Mouse (Mus musculus) kidney, embryonic 14.5 days (tissue): Measurements from ENCODE around the gene Gm14137. TPM values are rescaled to one million over a fixed set of nuclear protein-coding genes. Genes with fewer than 3 reads are reported as not detected.

Source experiments
- ATAC-seq: fragments of 200-750 bp; cut with Nextera tagmentation; 2 replicates; pipeline ENCODE4 v1.8.0; 2017; ENCODE audit warnings: moderate number of reproducible peaks, mild to moderate bottlenecking, moderate TSS enrichment, moderate library complexity; ENCODE audit not compliant: low FRiP score, low TSS enrichment
- H3K27ac ChIP-seq: fragments of 300-500 bp; sonication (generic); 2 replicates; pipeline ENCODE4 v1.5.1; 2014; ENCODE audit warnings: low read depth, mild to moderate bottlenecking, low read length, moderate library complexity, mixed read lengths
- H3K27me3 ChIP-seq: fragments of 300-500 bp; sonication (generic); 2 replicates; pipeline ENCODE4 v1.6.1; 2014; ENCODE audit warnings: mild to moderate bottlenecking, low read length; ENCODE audit not compliant: control insufficient read depth, insufficient read depth
- H3K36me3 ChIP-seq: fragments of 300-500 bp; sonication (generic); 2 replicates; pipeline ENCODE4 v1.6.1; 2014; ENCODE audit warnings: low read length, mixed read lengths; ENCODE audit not compliant: control insufficient read depth, insufficient read depth
- H3K4me1 ChIP-seq: fragments of 300-500 bp; sonication (generic); 2 replicates; pipeline ENCODE4 v1.6.1; 2014; ENCODE audit warnings: low read length, mixed read lengths; ENCODE audit not compliant: control insufficient read depth, insufficient read depth
- H3K4me2 ChIP-seq: fragments of 300-500 bp; sonication (generic); replicated peaks from 2 replicates; pipeline ENCODE4 v1.6.1; 2014; ENCODE audit warnings: low read depth, mild to moderate bottlenecking, low read length
- H3K4me3 ChIP-seq: fragments of 300-500 bp; sonication (generic); 2 replicates; pipeline ENCODE4 v1.5.1; 2014; ENCODE audit warnings: mild to moderate bottlenecking, low read length
- H3K9ac ChIP-seq: fragments of 300-500 bp; sonication (generic); 2 replicates; pipeline ENCODE4 v1.6.1; 2014; ENCODE audit warnings: low read depth, mild to moderate bottlenecking, low read length, moderate library complexity
- H3K9me3 ChIP-seq: fragments of 300-500 bp; sonication (generic); 2 replicates; pipeline ENCODE4 v1.6.1; 2016; ENCODE audit warnings: low read length; ENCODE audit not compliant: control insufficient read depth
- WGBS: fragments of 180-500 bp; shearing (Covaris S2); extraction: QIAGEN DNeasy Blood & Tissue Kit; methylation state at CpG from one replicate; pipeline ENCODE4 v1.1.7; 2014; 5-methylcytosine and 5-hydroxymethylcytosine counted together
- polyA plus RNA-seq: library from polyadenylated mRNA; unstranded; fragments of >200 nt; fragmentation: Nextera tagmentation; extraction: Ambion mirVana; gene quantifications from 2 replicates; pipeline ENCODE4 v1.2.1, GENCODE M21; 2014

Gene Gm14137
- polyA plus RNA-seq, 1 experiment from 2014 or later, result 0.43 TPM

DNA sequence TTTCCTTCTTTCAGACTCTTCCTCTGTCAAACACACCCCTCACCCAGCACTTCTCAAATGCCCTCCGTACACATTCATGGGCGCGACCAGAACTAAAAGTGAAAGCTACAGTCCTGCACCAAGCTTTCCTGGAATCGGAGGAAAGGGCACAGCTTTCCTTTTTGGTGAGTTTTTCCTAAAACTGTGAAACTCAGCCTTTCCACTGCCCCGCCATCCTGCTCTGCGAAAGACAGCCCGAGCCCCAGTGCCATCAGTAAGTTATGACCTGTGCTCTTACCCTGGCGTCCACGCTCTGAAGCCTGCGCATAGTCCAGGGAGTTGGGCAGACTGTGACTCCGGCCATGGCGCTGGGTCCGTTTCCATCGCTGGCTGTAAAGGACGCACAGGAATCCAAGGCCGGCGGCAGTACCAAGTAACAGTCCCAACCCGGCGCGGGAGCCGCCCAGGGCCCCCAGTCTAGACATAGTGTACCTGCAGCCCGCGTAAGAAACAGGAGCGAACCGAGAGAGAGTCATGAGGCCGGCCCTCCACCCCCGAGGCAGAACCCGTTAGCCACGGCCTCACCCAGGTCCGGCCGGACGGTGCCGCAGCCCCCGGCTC, 18.1 kb upstream of the Gm14137 start:
- Histone ChIP-seq H3K4me2 (peak overlapping the region; percentile 71), H3K4me1 (peaks cover 3% of the 10 kb centered on the region; the same call in 1 of the 2 replicates), H3K9me3 (no peaks in the 10 kb centered on the region), H3K27ac (peak overlapping the region; percentile 37; the same call in 1 of the 2 replicates), H3K4me3 (peak overlapping the region; percentile 97), H3K27me3 (no peaks in the 10 kb centered on the region), H3K36me3 (peaks cover 28% of the 10 kb centered on the region; the same call in 1 of the 2 replicates), H3K9ac (peak overlapping the region; percentile 88)
- ATAC-seq, result peak; percentile 40; the same call in 1 of the 2 replicates
- 4% methylated on average over 34 of the region's 34 CpGs for WGBS

DNA sequence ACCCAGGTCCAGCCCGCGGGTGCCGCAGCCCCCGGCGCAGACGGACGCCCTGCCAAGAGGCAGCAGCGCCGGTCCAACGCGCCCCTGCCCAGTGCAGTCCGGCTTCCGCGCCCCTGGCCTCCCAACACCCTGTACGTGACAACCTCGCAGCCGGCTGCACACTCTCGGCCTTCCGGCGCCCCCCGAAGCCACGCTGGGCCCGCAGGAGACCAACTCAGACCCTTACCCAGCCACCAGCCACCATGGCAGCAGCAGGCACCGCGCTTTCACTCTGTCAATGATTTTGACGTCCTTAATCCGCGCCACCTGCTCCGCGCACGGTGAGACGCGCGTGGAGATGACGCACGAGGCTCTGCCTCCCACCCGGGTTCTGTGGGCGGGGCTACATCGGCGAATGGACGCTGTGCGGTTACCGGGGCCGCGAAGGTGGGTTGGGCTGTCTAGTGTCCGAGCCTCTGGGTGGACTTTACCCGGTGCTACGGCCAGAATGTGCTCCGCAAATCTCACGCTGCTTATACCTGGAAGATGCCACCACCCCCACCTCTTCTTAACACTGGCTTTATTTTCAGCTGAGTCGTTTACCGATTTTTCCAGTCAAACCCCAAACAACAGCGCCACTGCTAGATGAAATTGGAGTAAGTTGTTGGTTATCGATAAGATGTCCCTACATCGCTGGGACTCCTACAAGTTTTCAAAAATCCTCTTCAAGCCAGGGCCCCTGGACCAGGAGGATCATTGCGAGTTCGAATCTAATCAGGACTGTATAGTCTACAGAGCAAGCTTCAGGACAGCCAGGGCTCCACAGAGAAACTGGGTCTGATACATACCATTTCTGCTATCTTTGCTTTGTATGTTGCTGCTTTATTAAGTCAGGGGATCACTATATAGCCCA, 17.4 kb upstream of the Gm14137 start, which contains the start of gene Rmdn3:
Rmdn3 (minus strand) TSS at position 354 of the 892 bp plus-strand sequence.
- Histone ChIP-seq H3K4me1 (peaks cover 3% of the 10 kb centered on the region; the same call in 1 of the 2 replicates), H3K9ac (peak within 1 kb of the TSS; percentile 88), H3K4me3 (peak within 1 kb of the TSS; percentile 97), H3K36me3 (peaks cover 21% of the 10 kb centered on the region; the same call in 1 of the 2 replicates), H3K9me3 (no peaks in the 10 kb centered on the region), H3K4me2 (peak within 1 kb of the TSS; percentile 71), H3K27ac (peak within 1 kb of the TSS; percentile 37; the same call in 1 of the 2 replicates), H3K27me3 (no peaks in the 10 kb centered on the region)
- peak; percentile 88 for ATAC-seq
- WGBS, result under 1% methylated on average over 57 of the region's 57 CpGs

DNA sequence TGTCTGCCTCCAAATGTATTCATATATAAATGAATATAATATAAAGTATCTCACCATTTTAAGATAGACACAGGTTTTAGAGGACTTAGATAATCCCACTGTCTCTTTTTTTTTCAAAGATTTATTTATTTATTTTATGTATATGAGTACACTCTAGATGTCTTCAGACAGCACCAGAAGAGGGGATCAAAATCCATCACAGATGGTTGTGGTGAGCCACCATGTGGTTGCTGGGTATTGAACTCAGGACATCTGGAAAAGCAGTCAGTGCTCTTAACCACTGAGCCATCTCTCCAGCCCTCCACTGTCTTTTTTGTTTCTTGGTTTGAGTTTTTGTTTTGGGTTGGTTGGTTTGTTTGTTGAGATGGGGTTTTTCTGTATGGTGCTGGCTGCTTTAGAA, 16.5 kb upstream of the Gm14137 start:
- H3K27me3 ChIP-seq, result no peaks in the 10 kb centered on the region
- no peak for ATAC-seq
- peaks cover 12% of the 10 kb centered on the region; the same call in 1 of the 2 replicates for H3K36me3 ChIP-seq
- H3K4me1 ChIP-seq, result peaks cover 3% of the 10 kb centered on the region; the same call in 1 of the 2 replicates
- H3K9ac ChIP-seq, result no peak overlapping the region
- H3K27ac ChIP-seq, result no peak overlapping the region
- no peak overlapping the region for H3K4me2 ChIP-seq
- no peaks in the 10 kb centered on the region for H3K9me3 ChIP-seq
- H3K4me3 ChIP-seq, result no peak overlapping the region

DNA sequence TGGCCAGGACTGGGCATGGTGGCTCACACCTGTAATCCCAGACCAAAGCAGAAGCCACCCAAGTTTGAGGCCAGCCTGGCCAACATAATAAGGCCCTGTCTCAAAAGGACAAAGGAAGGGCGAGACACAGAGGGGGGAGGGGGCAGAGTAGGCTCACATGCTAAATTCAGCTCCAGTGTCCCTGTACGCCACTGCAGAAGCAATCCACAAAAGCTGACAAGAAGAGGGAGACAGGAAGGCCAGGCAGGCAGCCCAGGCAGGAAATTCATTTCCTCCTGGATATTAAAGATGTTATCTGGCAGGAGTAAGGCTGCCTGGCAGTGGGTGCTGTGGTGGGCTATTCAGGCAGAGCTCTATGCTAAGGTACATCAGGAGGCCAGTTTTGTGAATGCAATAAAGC, 13.1 kb upstream of the Gm14137 start:
- ATAC-seq, result no peak
- 36% methylated on average over 2 of the region's 2 CpGs for WGBS
- Histone ChIP-seq H3K4me1 (no peaks in the 10 kb centered on the region), H3K9me3 (0 out of 2 replicates have a peak, but pooled peaks cover 2% of the 10 kb centered on the region), H3K4me2 (no peak overlapping the region), H3K27ac (no peak overlapping the region), H3K4me3 (no peak overlapping the region), H3K36me3 (no peaks in the 10 kb centered on the region), H3K27me3 (no peaks in the 10 kb centered on the region), H3K9ac (no peak overlapping the region)

DNA sequence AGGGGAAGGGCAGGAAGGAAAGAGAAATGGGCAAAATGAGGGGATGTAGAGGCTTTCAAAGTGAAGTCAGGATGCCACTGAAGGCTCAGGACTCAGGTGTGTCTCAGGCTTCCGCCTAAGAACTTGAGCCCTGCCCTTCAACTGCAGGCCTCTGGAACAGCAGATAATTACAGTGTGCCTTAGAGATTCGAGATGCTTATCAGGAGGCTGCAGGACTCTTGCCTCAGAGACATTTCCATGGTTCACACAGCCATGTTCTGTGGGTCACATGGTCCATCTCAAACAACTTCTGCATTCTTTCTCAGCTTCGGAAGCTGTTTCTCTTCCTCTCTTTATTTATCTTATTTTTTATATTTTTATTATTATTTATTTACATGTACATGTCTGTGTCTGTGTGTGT, 11.2 kb upstream of the Gm14137 start:
- Histone ChIP-seq H3K4me1 (peaks cover 11% of the 10 kb centered on the region), H3K27me3 (peaks cover 3% of the 10 kb centered on the region; the same call in 1 of the 2 replicates), H3K9me3 (0 out of 2 replicates have a peak, but pooled peaks cover 2% of the 10 kb centered on the region), H3K4me2 (no peak overlapping the region), H3K36me3 (no peaks in the 10 kb centered on the region), H3K9ac (no peak overlapping the region), H3K27ac (no peak overlapping the region), H3K4me3 (no peak overlapping the region)
- no peak for ATAC-seq
- 58% methylated on average over 3 of the region's 3 CpGs for WGBS

DNA sequence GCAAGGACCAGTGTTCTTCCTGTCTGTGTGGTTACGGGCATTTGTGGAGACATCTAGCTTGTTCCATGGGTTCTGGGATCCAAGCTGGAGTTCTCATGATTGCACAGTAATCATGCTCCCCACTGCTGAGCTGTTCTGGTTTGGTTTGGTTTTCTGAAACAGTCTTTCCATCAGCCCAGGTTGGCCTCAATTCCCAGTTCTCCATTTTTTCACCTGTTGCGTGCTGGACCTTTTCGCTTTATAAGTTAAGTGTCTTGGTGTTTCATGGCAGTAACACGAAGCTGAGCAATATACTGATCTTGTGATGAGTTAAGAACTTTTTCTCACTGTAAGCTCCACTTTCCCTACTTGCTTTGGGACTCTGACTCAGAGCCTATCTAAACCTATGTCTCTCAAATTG, 10.3 kb upstream of the Gm14137 start:
- 0 out of 2 replicates have a peak, but pooled peaks cover 2% of the 10 kb centered on the region for H3K9me3 ChIP-seq
- no peak overlapping the region for H3K9ac ChIP-seq
- H3K4me3 ChIP-seq, result no peak overlapping the region
- no peak overlapping the region for H3K27ac ChIP-seq
- H3K27me3 ChIP-seq, result peaks cover 3% of the 10 kb centered on the region; the same call in 1 of the 2 replicates
- no peak for ATAC-seq
- no peak overlapping the region for H3K4me2 ChIP-seq
- WGBS, result 94% methylated on average over 4 of the region's 4 CpGs
- peaks cover 11% of the 10 kb centered on the region for H3K4me1 ChIP-seq
- no peaks in the 10 kb centered on the region for H3K36me3 ChIP-seq

DNA sequence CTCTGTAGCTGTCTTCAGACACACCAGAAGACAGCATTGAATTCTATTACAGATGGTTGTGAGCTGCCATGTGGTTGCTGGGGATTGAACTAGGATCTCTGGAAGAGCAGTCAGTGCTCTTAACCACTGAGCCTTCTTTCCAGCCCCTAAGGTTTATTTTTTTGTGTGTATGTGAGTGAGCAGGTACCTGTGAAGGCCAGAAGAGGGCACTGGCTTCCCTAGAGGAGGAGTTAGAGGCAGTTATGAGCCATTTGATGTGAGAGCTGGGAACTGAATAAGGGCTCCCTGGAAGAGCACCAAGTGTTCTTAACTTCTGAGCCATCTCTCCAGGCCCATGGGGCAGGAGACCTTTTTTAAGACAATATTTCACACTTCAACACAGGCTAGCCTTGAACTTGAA, 8.9 kb upstream of the Gm14137 start:
- no peak overlapping the region for H3K27ac ChIP-seq
- no peak overlapping the region for H3K4me3 ChIP-seq
- 0 out of 2 replicates have a peak, but pooled peaks cover 2% of the 10 kb centered on the region for H3K9me3 ChIP-seq
- H3K9ac ChIP-seq, result no peak overlapping the region
- no peak for ATAC-seq
- H3K36me3 ChIP-seq, result no peaks in the 10 kb centered on the region
- peaks cover 3% of the 10 kb centered on the region; the same call in 1 of the 2 replicates for H3K27me3 ChIP-seq
- H3K4me2 ChIP-seq, result no peak overlapping the region
- peaks cover 11% of the 10 kb centered on the region for H3K4me1 ChIP-seq

DNA sequence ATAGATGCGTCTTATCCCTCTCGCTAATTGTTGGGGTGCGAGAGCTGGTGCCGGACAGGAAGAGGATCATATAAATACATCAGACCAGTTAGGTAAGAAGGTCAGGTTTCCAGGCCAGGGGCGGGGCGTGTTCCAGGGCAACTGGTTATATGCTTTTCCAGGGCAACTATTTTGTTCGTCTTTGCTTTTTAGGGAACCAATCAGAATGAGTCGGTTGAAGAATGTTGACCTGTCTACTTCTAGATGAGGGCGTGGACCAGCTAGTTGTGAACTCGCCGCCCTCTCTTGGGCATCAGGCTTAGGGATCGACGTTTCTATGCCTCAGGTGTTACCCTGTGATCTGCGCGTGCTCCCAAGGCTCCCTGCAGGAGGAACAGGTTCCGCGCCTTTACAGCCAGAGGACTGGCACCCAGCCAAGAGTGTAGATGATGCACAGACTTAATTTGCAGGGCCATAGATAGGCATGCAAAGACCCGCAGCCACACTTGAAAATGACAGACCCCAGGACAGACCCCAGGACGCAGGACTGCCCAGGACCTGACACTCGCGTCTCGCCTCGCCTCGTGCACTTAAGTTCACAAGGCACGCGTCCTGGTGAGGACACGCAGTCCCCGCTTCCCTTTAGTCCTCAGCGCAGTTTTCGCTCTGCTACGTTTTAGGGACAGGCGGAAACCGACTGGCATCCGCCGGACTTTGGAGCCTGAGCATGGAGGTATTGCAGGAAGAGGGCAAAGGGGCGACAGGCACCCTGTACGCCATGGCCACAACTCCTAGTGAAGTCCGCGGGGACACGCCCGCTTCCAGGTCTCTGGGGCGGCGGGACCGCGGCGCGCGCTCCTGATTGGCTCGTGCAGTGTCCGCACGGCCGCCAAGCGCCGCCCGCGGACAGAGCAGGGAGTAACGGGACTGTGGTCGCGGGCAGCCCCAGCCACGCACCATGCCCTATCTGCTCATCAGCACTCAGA, 7.1 kb upstream of the Gm14137 start, which contains the start of gene Gchfr:
Gchfr (plus strand) TSS at position 873 of the 965 bp plus-strand sequence.
- H3K9ac ChIP-seq, result peak within 1 kb of the TSS; percentile 55
- H3K27ac ChIP-seq, result no peak within 1 kb of the TSS
- under 1% methylated on average over 60 of the region's 60 CpGs for WGBS
- H3K36me3 ChIP-seq, result no peaks in the 10 kb centered on the region
- ATAC-seq, result peak; percentile 87
- peak within 1 kb of the TSS; percentile 53 for H3K4me3 ChIP-seq
- peak within 1 kb of the TSS; percentile 98 for H3K4me2 ChIP-seq
- H3K9me3 ChIP-seq, result 0 out of 2 replicates have a peak, but pooled peaks cover 2% of the 10 kb centered on the region
- H3K4me1 ChIP-seq, result peaks cover 14% of the 10 kb centered on the region
- H3K27me3 ChIP-seq, result peaks cover 3% of the 10 kb centered on the region; the same call in 1 of the 2 replicates
